Mouse (Mus musculus) cortical plate, adult 2 months (tissue): ENCODE data around the gene Upk3bl.

Source experiments
- CTCF ChIP-seq: fragments of 200-500 bp; IDR thresholded peaks from 2 replicates; pipeline ENCODE4 v1.5.1; 2011; ENCODE audit warnings: mild to moderate bottlenecking, control low read depth, low read length; ENCODE audit not compliant: insufficient read depth; ENCODE audit errors: extremely low read depth
- POLR2A ChIP-seq: fragments of 200-500 bp; IDR thresholded peaks from 2 replicates; pipeline ENCODE4 v1.6.1; 2011; ENCODE audit warnings: mild to moderate bottlenecking, low read length, control low read depth; ENCODE audit not compliant: insufficient read depth; ENCODE audit errors: extremely low read depth

- TF ChIP-seq CTCF (peak; percentile 86), POLR2A (no peak)
Observed at GRCm38 (mm10) chr5:136061567-136061966, 7.3 kb downstream of the Upk3bl start.
